Mouse (Mus musculus): ENCODE measurements around the gene Hdac9.

Hdac9 gene

GRCm38 (mm10) chr12:34587171-34587570 lies 329.7 kb downstream of the Hdac9 start:
- DNase-seq: no peak

GRCm38 (mm10) chr12:34582522-34582921 lies 334.4 kb downstream of the Hdac9 start:
- DNase-seq: no peak

- DNase-seq: no peak
Measured at GRCm38 (mm10) chr12:34579220-34579619, 337.7 kb downstream of the Hdac9 start.

GRCm38 (mm10) chr12:34571069-34571468 lies 345.8 kb downstream of the Hdac9 start:
- no peak for DNase-seq

- DNase-seq: no peak
Measured at GRCm38 (mm10) chr12:34569472-34569871, 347.4 kb downstream of the Hdac9 start.

- no peak for DNase-seq
Measured at GRCm38 (mm10) chr12:34569052-34569451, 347.8 kb downstream of the Hdac9 start.

GRCm38 (mm10) chr12:34562331-34562730 lies 354.6 kb downstream of the Hdac9 start:
- no peak for DNase-seq

GRCm38 (mm10) chr12:34559001-34559400 lies 357.9 kb downstream of the Hdac9 start:
- no peak for DNase-seq

GRCm38 (mm10) chr12:34554803-34555202 lies 362.1 kb downstream of the Hdac9 start:
- no peak for DNase-seq

- DNase-seq: no peak
Measured at GRCm38 (mm10) chr12:34550268-34550667, 366.6 kb downstream of the Hdac9 start.

- DNase-seq: no peak
Measured at GRCm38 (mm10) chr12:34529165-34529545, 387.7 kb downstream of the Hdac9 start.

- no peak for DNase-seq
Measured at GRCm38 (mm10) chr12:34528201-34529164, 388.4 kb downstream of the Hdac9 start.

GRCm38 (mm10) chr12:34527761-34528160 lies 389.1 kb downstream of the Hdac9 start:
- DNase-seq: no peak

GRCm38 (mm10) chr12:34521468-34521867 lies 395.4 kb downstream of the Hdac9 start:
- no peak for DNase-seq

GRCm38 (mm10) chr12:34516769-34517562 lies 399.9 kb downstream of the Hdac9 start:
- DNase-seq: no peak

- no peak for DNase-seq
Measured at GRCm38 (mm10) chr12:34506345-34506744, 410.6 kb downstream of the Hdac9 start.

- DNase-seq: no peak
Measured at GRCm38 (mm10) chr12:34498751-34499626, 417.9 kb downstream of the Hdac9 start.

- DNase-seq: no peak
Measured at GRCm38 (mm10) chr12:34498331-34498730, 418.6 kb downstream of the Hdac9 start.

GRCm38 (mm10) chr12:34497702-34498101 lies 419.2 kb downstream of the Hdac9 start:
- DNase-seq: no peak

- no peak for DNase-seq
Measured at GRCm38 (mm10) chr12:34495940-34496339, 421.0 kb downstream of the Hdac9 start.

- no peak for DNase-seq
Measured at GRCm38 (mm10) chr12:34489629-34490028, 427.3 kb downstream of the Hdac9 start.

- DNase-seq: no peak
Measured at GRCm38 (mm10) chr12:34487666-34488065, 429.2 kb downstream of the Hdac9 start.

- no peak for DNase-seq
Measured at GRCm38 (mm10) chr12:34487021-34487420, 429.9 kb downstream of the Hdac9 start.
